Mouse (Mus musculus) cerebellum, adult 18-20 months (tissue): ENCODE data around the gene Lpcat1.
A peak's percentile ranks its signal among the peaks of the same experiment; 100 is the strongest.

Source experiments
- DNase-seq, 2 experiments: peaks; one replicate each; pipeline ENCODE4 v3.0.0; 2021

Gene Lpcat1

GRCm38 (mm10) chr13:73467034-73467420 lies at the start of gene Lpcat1:
Lpcat1 (plus strand) TSS chr13:73467197.
- DNase-seq = peak; percentile 91 to 96

- no peak for DNase-seq
Observed at GRCm38 (mm10) chr13:73417478-73418220, 49.3 kb upstream of the Lpcat1 start.

- peak in 1 of 2 experiments; percentile 12 for DNase-seq
Observed at GRCm38 (mm10) chr13:73418297-73418696, 48.7 kb upstream of the Lpcat1 start.

GRCm38 (mm10) chr13:73419244-73419643 lies 47.8 kb upstream of the Lpcat1 start:
- no peak for DNase-seq

- DNase-seq = no peak
Observed at GRCm38 (mm10) chr13:73423043-73423442, 44.0 kb upstream of the Lpcat1 start.

- no peak for DNase-seq
Observed at GRCm38 (mm10) chr13:73425035-73425434, 42.0 kb upstream of the Lpcat1 start.

- DNase-seq = peak; percentile 59 to 79
Observed at GRCm38 (mm10) chr13:73425839-73426490, 41.0 kb upstream of the Lpcat1 start.

- DNase-seq = no peak
Observed at GRCm38 (mm10) chr13:73426587-73426986, 40.4 kb upstream of the Lpcat1 start.

- DNase-seq = no peak
Observed at GRCm38 (mm10) chr13:73429605-73430321, 37.2 kb upstream of the Lpcat1 start.

- no peak for DNase-seq
Observed at GRCm38 (mm10) chr13:73432466-73433149, 34.4 kb upstream of the Lpcat1 start.

GRCm38 (mm10) chr13:73433681-73434535 lies 33.1 kb upstream of the Lpcat1 start:
- no peak for DNase-seq

GRCm38 (mm10) chr13:73434687-73435086 lies 32.3 kb upstream of the Lpcat1 start:
- DNase-seq = no peak

- no peak for DNase-seq
Observed at GRCm38 (mm10) chr13:73435662-73436061, 31.3 kb upstream of the Lpcat1 start.

GRCm38 (mm10) chr13:73439057-73439456 lies 27.9 kb upstream of the Lpcat1 start:
- DNase-seq = no peak

- DNase-seq = no peak
Observed at GRCm38 (mm10) chr13:73441032-73441431, 26.0 kb upstream of the Lpcat1 start.

GRCm38 (mm10) chr13:73441686-73442085 lies 25.3 kb upstream of the Lpcat1 start:
- no peak for DNase-seq

- no peak for DNase-seq
Observed at GRCm38 (mm10) chr13:73442431-73442830, 24.6 kb upstream of the Lpcat1 start.

- DNase-seq = no peak
Observed at GRCm38 (mm10) chr13:73443093-73443821, 23.7 kb upstream of the Lpcat1 start.

- DNase-seq = no peak
Observed at GRCm38 (mm10) chr13:73445087-73445486, 21.9 kb upstream of the Lpcat1 start.

GRCm38 (mm10) chr13:73446076-73446475 lies 20.9 kb upstream of the Lpcat1 start:
- DNase-seq = no peak

GRCm38 (mm10) chr13:73446494-73446893 lies 20.5 kb upstream of the Lpcat1 start:
- no peak for DNase-seq
